Mouse (Mus musculus): ENCODE results near the gene Slc39a13.

The Slc39a13 gene

GRCm38 (mm10) chr2:91090208-91090607 lies 20.0 kb upstream of the Slc39a13 start:
- in situ Hi-C loops (cut with MboI, MseI) = loop anchor here (10.0 kb wide), 1 partner anchor 525 kb away; no protein-coding TSS in a partner anchor

GRCm38 (mm10) chr2:91088987-91089386 lies 18.8 kb upstream of the Slc39a13 start:
- in situ Hi-C loops (cut with MboI, MseI) = no loop called here

DNA sequence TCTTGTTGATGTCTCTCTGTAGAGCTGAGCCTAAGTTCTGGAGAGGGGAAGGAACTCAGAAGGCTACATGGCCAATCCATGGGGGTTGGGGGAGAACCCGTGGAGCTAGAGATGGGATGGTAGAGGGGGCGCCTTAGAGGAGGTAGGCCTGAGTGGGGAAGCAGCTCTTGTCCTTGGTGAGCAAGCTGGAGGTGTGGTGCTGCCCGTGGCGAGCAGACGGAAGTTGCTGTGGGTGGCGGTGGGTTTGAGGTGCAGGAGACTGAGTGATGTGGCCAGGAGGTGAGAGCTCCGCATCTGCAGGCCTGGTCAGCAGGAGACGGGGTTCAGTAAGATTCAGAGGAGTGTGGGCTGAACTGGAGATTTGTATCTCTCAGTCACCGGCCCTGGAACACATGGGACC lies 17.2 kb upstream of the Slc39a13 start:
- in situ Hi-C loops (cut with MboI, MseI) = no loop called here

DNA sequence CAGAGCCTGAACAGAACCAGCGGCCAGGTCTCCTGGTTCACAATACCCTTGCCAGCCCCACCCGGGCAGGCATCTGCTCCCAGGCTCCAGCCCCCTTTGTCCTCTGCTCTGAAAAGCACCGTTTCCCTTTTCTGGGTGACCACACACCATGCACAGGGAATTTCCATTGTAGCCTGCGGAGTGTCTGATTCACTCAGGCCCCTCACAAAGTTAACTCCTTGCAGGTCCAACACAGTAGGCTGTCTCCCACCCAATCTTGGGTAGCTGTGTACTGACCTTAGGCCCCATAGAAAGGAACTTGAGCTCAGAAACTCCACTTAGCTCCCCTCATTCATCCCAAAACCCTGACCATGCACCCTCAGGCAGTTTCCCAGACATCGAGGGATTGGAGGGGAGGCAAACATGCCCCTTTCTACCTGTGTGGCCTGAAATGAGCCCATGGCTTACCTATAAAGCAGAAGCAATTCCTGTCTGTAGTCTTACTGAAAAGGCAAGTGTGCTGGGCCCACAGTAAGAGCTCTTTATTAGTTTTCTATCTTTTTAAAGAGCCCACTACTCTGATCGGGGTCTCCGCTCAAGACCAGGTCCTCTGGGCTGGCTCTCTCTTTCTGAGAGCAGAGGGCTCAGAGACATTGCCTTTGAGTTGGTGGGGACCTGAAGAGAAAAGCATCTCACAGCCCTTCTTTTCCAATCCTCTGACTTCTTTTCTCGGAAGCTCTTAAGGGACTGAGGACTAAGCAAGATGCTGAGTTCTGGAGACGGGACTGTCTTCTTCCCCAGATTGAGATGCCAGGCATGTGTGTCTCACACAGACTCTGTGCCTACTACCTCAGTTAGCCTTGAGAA lies 16.4 kb upstream of the Slc39a13 start:
- in situ Hi-C loops (cut with MboI, MseI) = no loop called here

GRCm38 (mm10) chr2:91085494-91086391 lies 15.5 kb upstream of the Slc39a13 start:
- in situ Hi-C loops (cut with MboI, MseI) = no loop called here

GRCm38 (mm10) chr2:91084179-91084820 lies 14.1 kb upstream of the Slc39a13 start:
- in situ Hi-C loops (cut with MboI, MseI) = no loop called here

DNA sequence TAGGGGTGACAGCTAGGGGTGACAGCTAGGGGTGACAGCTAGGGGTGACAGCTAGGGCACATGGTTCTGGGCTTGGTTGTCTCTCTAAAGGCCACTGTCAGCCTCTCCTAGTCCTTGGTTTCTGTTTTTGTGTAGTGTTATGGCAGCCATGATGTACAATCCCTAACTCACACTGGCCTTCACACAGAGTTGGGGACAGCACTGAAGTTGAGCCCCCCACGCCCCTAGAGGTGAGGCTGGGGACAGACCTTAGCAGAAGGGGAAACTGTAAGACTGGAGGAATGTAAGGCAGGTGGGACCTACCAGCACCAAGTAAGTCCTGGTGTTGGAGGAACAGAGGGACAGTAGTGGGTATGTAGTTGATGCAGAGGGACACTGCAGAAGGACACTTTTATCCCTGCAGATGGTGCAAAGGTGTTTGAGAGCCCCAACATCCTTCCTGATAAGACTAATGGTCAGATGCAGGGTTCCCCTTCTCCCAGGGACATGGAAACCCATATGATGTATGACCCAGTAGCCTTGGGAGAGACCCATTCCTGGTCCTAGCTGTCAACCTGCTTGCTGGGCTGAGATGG lies 13.2 kb upstream of the Slc39a13 start:
- in situ Hi-C loops (cut with MboI, MseI) = no loop called here

DNA sequence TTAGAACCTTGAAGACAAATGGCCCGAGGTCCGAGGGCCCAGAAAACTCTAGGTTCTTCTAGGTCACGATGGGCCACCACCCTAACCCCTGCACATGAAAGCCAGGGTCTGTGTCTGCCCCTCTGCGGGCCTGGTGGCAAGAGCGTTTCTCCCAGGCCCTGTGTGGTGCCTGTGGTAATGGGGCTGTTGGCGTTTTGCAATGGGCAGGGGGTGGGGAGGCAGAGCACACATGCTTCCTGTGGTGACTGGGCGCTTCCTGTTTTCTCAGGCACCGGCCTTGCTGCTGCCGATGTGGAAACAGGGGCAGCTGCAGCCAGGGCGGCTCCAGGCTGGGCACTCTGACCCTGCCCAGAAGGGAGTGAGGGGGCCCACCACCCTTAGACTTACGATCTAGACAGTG lies 12.6 kb upstream of the Slc39a13 start:
- in situ Hi-C loops (cut with MboI, MseI) = no loop called here

- in situ Hi-C loops (cut with MboI, MseI) = no loop called here
Observed at GRCm38 (mm10) chr2:91081775-91082695, 11.8 kb upstream of the Slc39a13 start, which contains the start of gene Spi1. Gene Spi1, plus strand, starts transcription at chr2:91082390.

DNA sequence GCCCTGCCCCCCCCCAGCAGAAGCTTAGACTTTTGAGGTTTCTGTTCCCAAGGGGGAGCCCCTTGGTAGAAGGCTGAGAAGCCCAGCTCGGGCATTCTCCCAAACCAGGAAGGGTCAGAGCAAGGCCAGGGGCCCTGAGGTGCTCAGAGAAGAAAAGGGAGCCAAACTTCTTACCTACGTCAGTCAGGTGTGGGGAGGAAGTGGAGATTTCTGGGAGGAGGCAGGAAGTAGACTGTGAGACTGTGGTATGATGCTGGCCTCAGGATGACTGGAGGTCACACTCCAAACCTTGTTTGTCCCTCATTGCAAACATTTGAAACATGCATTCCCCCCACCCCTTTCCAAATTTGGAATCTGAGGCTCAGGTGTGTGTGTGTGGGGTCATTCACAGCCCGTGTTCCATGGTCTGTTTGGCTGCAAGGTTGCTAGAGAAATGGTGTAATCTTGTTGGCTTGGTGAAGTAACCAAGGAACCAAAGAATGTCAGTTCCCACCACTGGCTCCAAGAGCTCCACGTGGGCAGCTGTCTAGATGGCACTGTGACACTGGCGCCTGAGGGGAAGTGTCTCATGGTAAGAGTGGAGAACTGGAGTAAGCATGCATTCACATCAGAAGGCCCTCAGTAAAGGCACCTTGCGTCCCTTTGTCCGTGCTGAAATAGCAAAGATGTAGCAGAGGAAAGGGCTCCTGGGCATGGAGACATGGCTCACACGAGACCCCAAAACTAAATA lies 10.7 kb upstream of the Slc39a13 start:
- in situ Hi-C loops (cut with MboI, MseI) = no loop called here

- in situ Hi-C loops (cut with MboI, MseI) = no loop called here
Observed at GRCm38 (mm10) chr2:91079026-91079384, 8.8 kb upstream of the Slc39a13 start.

DNA sequence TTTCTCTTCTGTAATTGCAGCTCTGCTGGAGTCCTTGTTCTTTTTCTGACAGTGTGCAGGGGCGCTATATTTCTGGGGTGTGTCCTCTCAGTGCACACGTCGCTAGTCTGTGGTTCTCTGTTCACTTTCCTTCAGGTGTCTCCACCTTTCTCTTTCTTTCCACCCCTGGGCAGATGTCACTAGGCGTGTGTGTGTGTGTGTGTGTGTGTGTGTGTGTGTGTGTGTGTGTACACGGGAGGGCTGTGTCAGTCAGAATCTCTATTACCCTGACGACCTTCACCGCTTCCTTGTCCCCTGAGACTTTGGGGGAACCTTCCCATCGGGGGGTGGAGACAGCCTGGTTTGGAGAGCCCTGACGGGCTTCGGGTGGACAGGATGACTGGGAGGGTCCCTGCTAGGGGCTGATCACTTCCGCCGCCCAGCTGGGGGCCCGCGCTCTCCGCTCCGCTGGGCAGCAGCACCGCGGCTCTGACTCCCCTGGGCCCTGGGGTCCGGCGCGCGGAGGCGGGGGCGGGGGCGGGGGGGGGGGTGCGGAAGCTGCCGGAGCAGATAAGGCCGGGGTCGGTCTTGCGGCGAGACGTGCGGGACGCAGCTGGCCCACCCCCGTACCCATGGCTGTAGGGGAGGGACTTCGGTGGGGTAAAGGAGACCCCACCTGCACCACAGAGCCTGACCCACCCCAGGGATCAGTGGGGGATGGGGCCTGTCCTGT lies 8.3 kb upstream of the Slc39a13 start:
- in situ Hi-C loops (cut with MboI, MseI) = no loop called here

DNA sequence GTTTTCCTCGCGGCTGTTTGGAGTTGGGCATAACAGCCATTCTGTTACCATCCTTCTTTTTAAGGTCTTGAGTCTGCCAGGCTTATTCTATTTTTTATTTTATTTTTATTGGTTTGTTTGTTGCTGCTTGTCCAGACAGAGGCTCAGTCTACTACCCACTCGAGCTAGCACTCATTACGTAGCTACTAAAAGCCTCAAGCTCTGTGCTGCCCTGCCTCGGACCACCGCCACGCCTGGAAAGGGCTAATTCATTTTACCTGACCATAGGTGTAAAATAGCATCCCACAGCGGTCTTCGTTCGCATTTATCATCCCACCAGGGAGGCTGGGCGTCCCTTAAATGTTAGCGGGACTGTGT lies 7.7 kb upstream of the Slc39a13 start:
- in situ Hi-C loops (cut with MboI, MseI) = no loop called here

DNA sequence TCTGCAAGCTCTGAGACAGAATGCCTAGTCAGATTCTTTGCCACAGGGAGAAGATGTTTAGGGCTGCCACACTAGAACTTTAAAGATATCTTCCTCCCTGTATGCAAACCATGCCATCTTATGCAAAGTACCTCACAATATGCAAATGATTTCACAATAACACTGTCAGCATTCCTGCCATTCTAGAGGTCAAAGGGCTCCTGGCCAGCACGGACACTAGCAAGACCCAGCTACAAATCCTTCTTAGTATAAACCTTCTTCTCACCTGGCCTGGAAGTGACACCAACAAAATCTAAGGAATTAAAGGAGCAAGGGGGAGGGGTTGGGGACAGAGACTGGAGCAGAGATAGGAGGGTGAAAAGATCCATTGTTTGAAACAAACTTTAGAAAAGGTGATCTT lies 1.9 kb upstream of the Slc39a13 start:
- in situ Hi-C loops (cut with MboI, MseI) = loop anchor here (5.0 kb wide), 1 partner anchor 35 kb away; no protein-coding TSS in a partner anchor

DNA sequence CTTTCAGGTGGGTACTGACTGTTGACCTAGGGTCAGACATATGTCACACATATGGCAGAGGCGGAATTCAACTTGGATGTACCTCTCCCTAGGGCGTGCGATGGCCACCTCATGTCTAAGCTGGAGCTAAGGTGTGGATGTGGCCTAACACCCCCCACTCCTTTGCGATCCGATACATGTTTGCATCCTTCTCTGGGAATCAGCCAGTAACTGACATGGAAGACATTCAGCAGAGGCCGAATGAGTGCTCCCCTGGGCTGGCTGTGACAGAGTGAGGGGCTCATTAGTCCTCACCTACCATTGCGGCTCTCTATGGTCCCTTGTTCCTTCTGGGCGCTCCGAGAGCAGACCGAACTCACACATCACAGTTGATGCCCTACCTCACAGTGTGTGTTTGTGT lies 842 bp upstream of the Slc39a13 start:
- in situ Hi-C loops (cut with MboI, MseI) = loop anchor here (5.0 kb wide), 1 partner anchor 36 kb away; no protein-coding TSS in a partner anchor

DNA sequence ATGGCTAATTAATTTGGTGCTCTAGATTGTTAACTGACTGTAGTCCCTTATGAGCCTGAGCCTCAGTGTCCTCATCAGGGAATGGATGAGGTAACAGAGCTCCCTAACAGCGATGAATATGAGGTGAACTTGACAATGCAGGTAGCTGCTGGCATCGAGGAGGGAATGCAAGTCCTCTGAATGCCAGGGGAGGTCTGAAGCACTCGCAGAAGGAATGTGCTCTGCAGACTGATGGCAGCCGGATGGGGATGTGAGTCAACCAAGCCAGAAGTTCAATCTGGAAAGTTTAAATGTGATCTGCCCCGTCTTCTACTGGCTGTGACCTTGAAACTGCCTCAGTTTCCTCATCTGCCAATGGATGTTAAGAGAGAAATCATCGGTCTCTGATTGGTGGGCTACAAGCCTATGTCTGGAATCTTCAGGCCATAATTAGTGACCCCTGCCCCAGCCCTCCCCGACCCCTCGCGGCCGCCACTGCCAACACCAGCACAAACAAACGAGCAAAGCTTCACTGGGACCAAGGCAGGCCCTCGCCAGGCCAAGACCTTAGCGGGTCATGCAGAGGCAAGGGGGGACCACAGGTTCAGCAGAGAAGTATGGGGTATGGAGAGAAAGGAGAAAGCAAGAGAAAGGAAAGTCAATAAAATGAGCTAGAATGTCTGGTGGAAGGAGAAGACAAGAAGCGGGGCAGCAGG lies 764 bp downstream of the Slc39a13 start:
- in situ Hi-C loops (cut with MboI, MseI) = no loop called here

GRCm38 (mm10) chr2:91068872-91069165 lies 1.4 kb downstream of the Slc39a13 start:
- in situ Hi-C loops (cut with MboI, MseI) = no loop called here

GRCm38 (mm10) chr2:91068162-91068871 lies 1.9 kb downstream of the Slc39a13 start:
- in situ Hi-C loops (cut with MboI, MseI) = no loop called here

Measured in T-helper 2 cell (primary cell).